Mouse (Mus musculus) E14TG2a.4 (cell line): Measurements from ENCODE around the gene Plcg2.

Source experiments
- CTCF ChIP-seq: conservative IDR thresholded peaks from 2 replicates; pipeline ENCODE4 v1.5.1; 2014; ENCODE audit warnings: low read length
- NANOG ChIP-seq: IDR thresholded peaks from 2 replicates; pipeline ENCODE4 v1.6.1; 2014; ENCODE audit warnings: borderline replicate concordance, low read length, mixed read lengths

- no peak for TF ChIP-seq CTCF
- no peak for TF ChIP-seq NANOG
Measured at GRCm38 (mm10) chr8:117627096-117627495, 129.0 kb downstream of the Plcg2 start.
